ENCODE assay signal across 8 mouse cellular contexts in genomic region chr2:152736748-152737147, GRCm38 (mm10). TPM values are rescaled to one million over a fixed set of nuclear protein-coding genes. Genes with fewer than 3 reads are reported as not detected.
A peak's percentile ranks its signal among the peaks of the same experiment; 100 is the strongest.
DNase-seq lines count a peak whose midpoint lies in the region; ATAC-seq and TF ChIP-seq lines count a peak whose summit lies in the region.

No protein-coding gene starts in this region.

- no peaks in the 10 kb centered on the region for H3K36me3 ChIP-seq in hindbrain, embryonic 12.5 days
- H3K36me3 ChIP-seq in liver, embryonic 14.5 days (replicated peaks; ENCODE audit: control insufficient read depth, insufficient read depth, low read depth), result no peaks in the 10 kb centered on the region
- no peaks in the 10 kb centered on the region for H3K36me3 ChIP-seq in stomach, embryonic 16.5 days (ENCODE audit: control insufficient read depth, insufficient read depth, low read length)

- WGBS in hindbrain, embryonic 12.5 days, result under 1% methylated on average over 22 of the region's 22 CpGs
- under 1% methylated on average over 22 of the region's 22 CpGs for WGBS in liver, embryonic 14.5 days (ENCODE audit: insufficient replicate concordance)
- WGBS in stomach, embryonic 16.5 days, result under 1% methylated on average over 22 of the region's 22 CpGs

- no peaks in the 10 kb centered on the region for H3K27me3 ChIP-seq in hindbrain, embryonic 12.5 days
- peaks cover 6% of the 10 kb centered on the region; the same call in 1 of the 2 replicates for H3K27me3 ChIP-seq in liver, embryonic 14.5 days (ENCODE audit: control insufficient read depth, insufficient read depth, low read length)
- H3K27me3 ChIP-seq in stomach, embryonic 16.5 days (ENCODE audit: control insufficient read depth, insufficient read depth, low read length), result no peaks in the 10 kb centered on the region

- intact Hi-C loops in heart, postnatal 25 days (cut with DNase I), result no loop called here

- no peak for TF ChIP-seq CTCF in liver, embryonic 14.5 days (IDR thresholded peaks at IDR 0.05; ENCODE audit: low read depth)

- H3K27ac ChIP-seq in hindbrain, embryonic 12.5 days, result peak overlapping the region; percentile 82
- peak overlapping the region; percentile 62 for H3K27ac ChIP-seq in liver, embryonic 14.5 days
- peak overlapping the region; percentile 97 for H3K27ac ChIP-seq in stomach, embryonic 16.5 days (ENCODE audit: low read length)

- peaks cover 58% of the 10 kb centered on the region for H3K4me1 ChIP-seq in hindbrain, embryonic 12.5 days
- peaks cover 24 to 46% of the 10 kb centered on the region in 2 experiments for H3K4me1 ChIP-seq in liver, embryonic 14.5 days (replicated peaks; ENCODE audit: control insufficient read depth in 2 of 2, insufficient read depth in 2 of 2, low read length in 1 of 2)
- peaks cover 57% of the 10 kb centered on the region for H3K4me1 ChIP-seq in stomach, embryonic 16.5 days (ENCODE audit: control insufficient read depth, insufficient read depth, low read length)

- peak overlapping the region; percentile 65 for H3K4me2 ChIP-seq in hindbrain, embryonic 12.5 days (replicated peaks)
- peak overlapping the region; percentile 93 for H3K4me2 ChIP-seq in liver, embryonic 14.5 days (ENCODE audit: low read depth)
- H3K4me2 ChIP-seq in stomach, embryonic 16.5 days (ENCODE audit: low read depth, low read length), result peak overlapping the region; percentile 89

- no peaks in the 10 kb centered on the region for H3K9me3 ChIP-seq in hindbrain, embryonic 12.5 days (replicated peaks)
- no peaks in the 10 kb centered on the region for H3K9me3 ChIP-seq in liver, embryonic 14.5 days (ENCODE audit: control insufficient read depth, low read length)
- H3K9me3 ChIP-seq in stomach, embryonic 16.5 days (replicated peaks; ENCODE audit: control insufficient read depth, low read length), result no peaks in the 10 kb centered on the region

- DNase-seq in heart, adult 18-20 months, result peak; percentile 44 to 66
- DNase-seq in heart, postnatal 25 days (ENCODE audit: low spot score), result no peak
- peak; percentile 65 for DNase-seq in MEL-GATA-1-ER (ENCODE audit: extremely low read depth, low read depth)
- peak; percentile 64 for DNase-seq in embryo, embryonic 9.5 days (ENCODE audit: extremely low spot score)
- peak in 2 of 3 experiments; percentile 57 to 63 for DNase-seq in liver, embryonic 14.5 days (ENCODE audit: low read depth in 3 of 3, low spot score in 3 of 3)
- DNase-seq in layer of hippocampus, postnatal 14 days (ENCODE audit: low spot score in 2 of 2), result no peak

- ATAC-seq in hindbrain, embryonic 12.5 days (ENCODE audit: low FRiP score), result no peak
- no peak for ATAC-seq in liver, embryonic 14.5 days (ENCODE audit: insufficient read depth)
- no peak for ATAC-seq in stomach, embryonic 16.5 days (ENCODE audit: insufficient read depth, low FRiP score)

- H3K4me3 ChIP-seq in hindbrain, embryonic 12.5 days, result peak overlapping the region; percentile 49
- peak overlapping the region; percentile 61 to 70 for H3K4me3 ChIP-seq in liver, embryonic 14.5 days (ENCODE audit: insufficient read depth in 1 of 2, low read depth in 2 of 2, low read length in 2 of 2)
- peak overlapping the region; percentile 67 for H3K4me3 ChIP-seq in stomach, embryonic 16.5 days (replicated peaks; ENCODE audit: low read length)

- peak overlapping the region; percentile 70 for H3K9ac ChIP-seq in hindbrain, embryonic 12.5 days
- H3K9ac ChIP-seq in liver, embryonic 14.5 days (replicated peaks), result peak overlapping the region; percentile 69
- H3K9ac ChIP-seq in stomach, embryonic 16.5 days (ENCODE audit: low read length), result peak overlapping the region; percentile 89

- no peak for TF ChIP-seq EP300 in liver, embryonic 14.5 days (IDR thresholded peaks at IDR 0.05; ENCODE audit: low read depth)

RNA-seq across cellular contexts. Expression of gene Id1, which starts 0.7 kb away (rescaled TPM):
- 10 to 100 TPM; 63.7 to 75.1 TPM for total RNA-seq in heart, adult 18-20 months (2021)
- 10 to 100 TPM; 37.8 to 57.0 TPM for total RNA-seq in heart, postnatal 25 days (2021)
- polyA plus RNA-seq in hindbrain, embryonic 12.5 days (2016; fragmentation: Nextera tagmentation; extraction: Ambion mirVana), result 157 and 159 TPM in 2 replicates
- polyA plus RNA-seq in liver, embryonic 14.5 days (2012; rRNA removed), result 45.6 and 50.6 TPM in 2 replicates
- 20.7 and 22.6 TPM in 2 replicates for polyA plus RNA-seq in liver, embryonic 14.5 days (2014; fragmentation: Nextera tagmentation; extraction: Ambion mirVana)
- 125 and 145 TPM in 2 replicates for polyA plus RNA-seq in stomach, embryonic 16.5 days (2015; fragmentation: Nextera tagmentation; extraction: Ambion mirVana)
- total RNA-seq in layer of hippocampus, postnatal 14 days (2021), result 10 to 100 TPM; 32.9 to 35.8 TPM

RNA-seq across cellular contexts. Expression of gene Cox4i2, which starts 17.2 kb away (rescaled TPM):
- 10 to 100 TPM; 11.9 to 15.2 TPM for total RNA-seq in heart, adult 18-20 months (2021)
- total RNA-seq in heart, postnatal 25 days (2021), result 10 to 100 TPM; 12.2 to 16.8 TPM
- 5.0 and 5.3 TPM in 2 replicates for polyA plus RNA-seq in hindbrain, embryonic 12.5 days (2016; fragmentation: Nextera tagmentation; extraction: Ambion mirVana)
- polyA plus RNA-seq in liver, embryonic 14.5 days (2012; rRNA removed), result 0.51 and 0.92 TPM in 2 replicates
- 0.47 and 0.51 TPM in 2 replicates for polyA plus RNA-seq in liver, embryonic 14.5 days (2014; fragmentation: Nextera tagmentation; extraction: Ambion mirVana)
- polyA plus RNA-seq in stomach, embryonic 16.5 days (2015; fragmentation: Nextera tagmentation; extraction: Ambion mirVana), result 21.3 and 23.9 TPM in 2 replicates
- 1 to 10 TPM; 2.9 to 3.6 TPM for total RNA-seq in layer of hippocampus, postnatal 14 days (2021)

RNA-seq across cellular contexts. Expression of gene Mcts2, which starts 49.9 kb away (rescaled TPM):
- 10 to 100 TPM; 15.8 to 16.4 TPM for total RNA-seq in heart, adult 18-20 months (2021)
- total RNA-seq in heart, postnatal 25 days (2021), result 10 to 100 TPM; 17.7 to 18.5 TPM
- polyA plus RNA-seq in hindbrain, embryonic 12.5 days (2016; fragmentation: Nextera tagmentation; extraction: Ambion mirVana), result 34.9 and 40.5 TPM in 2 replicates
- polyA plus RNA-seq in liver, embryonic 14.5 days (2012; rRNA removed), result 4.3 and 10.3 TPM in 2 replicates
- 14.7 and 15.2 TPM in 2 replicates for polyA plus RNA-seq in liver, embryonic 14.5 days (2014; fragmentation: Nextera tagmentation; extraction: Ambion mirVana)
- polyA plus RNA-seq in stomach, embryonic 16.5 days (2015; fragmentation: Nextera tagmentation; extraction: Ambion mirVana), result 24.0 and 25.2 TPM in 2 replicates
- 10 to 100 TPM; 25.4 to 25.7 TPM for total RNA-seq in layer of hippocampus, postnatal 14 days (2021)

Comparison
In these comparisons a context has a peak if more than half of its experiments do, and no peak if none do; other contexts are left out.
1. DNase-seq: peak in heart, adult 18-20 months (2 of 2), MEL-GATA-1-ER (single experiment), embryo, embryonic 9.5 days (single experiment) and liver, embryonic 14.5 days (2 of 3); none in heart, postnatal 25 days (single experiment) and layer of hippocampus, postnatal 14 days (0 of 2).
2. Peak in every context shown above with its lines, with median percentiles within 50 percentile points of each other: H3K27ac ChIP-seq, H3K4me2 ChIP-seq, H3K4me3 ChIP-seq and H3K9ac ChIP-seq.